Mouse (Mus musculus): ENCODE data around the gene Sltm.
"Not testable (repeated sequence)": the region's sequence is repeated elsewhere in the genome, so short reads cannot be mapped to it uniquely, and the experiment has no call there.

Sltm gene

DNA sequence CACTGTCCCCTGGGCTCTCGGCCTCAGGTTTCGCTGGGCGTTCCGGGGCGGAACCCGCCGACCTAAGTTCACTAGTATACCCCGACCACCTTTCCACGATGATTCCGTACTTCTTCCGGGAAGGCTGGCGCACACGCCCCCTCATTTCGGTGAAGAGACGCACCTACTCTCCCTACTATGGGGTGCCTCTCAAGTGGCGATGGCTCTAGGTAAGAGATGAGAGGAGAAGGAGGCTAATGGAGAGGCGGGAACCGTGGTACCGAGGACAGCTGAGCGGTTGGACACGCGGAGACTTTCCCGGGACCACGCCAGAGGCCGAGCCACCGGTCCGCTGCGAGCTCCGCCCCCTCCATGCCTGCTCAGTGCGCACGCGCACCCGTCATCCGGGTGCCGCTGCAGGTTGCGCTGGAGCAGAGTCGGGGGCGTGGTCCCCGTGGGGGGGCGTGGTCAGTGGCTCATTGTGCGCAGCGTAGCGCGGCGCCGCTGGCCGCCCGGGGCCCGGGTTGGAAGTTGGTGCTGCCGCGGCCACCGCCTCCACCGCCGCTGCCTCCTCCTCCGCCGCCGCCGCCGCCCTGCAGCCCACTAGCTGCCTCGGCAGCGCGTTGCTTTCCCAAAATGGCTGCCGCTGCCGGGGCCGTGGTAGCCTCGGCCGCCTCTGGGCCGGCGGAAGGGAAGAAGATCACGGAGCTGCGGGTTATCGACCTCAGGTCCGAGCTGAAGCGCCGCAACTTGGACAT lies at the start of gene Sltm:
Gene Sltm (plus strand): TSS at position 450 of the 737 bp plus-strand sequence.
- DNase-seq (ENCODE audit: low spot score in 2 of 2): peak; percentile 95 to 97

DNA sequence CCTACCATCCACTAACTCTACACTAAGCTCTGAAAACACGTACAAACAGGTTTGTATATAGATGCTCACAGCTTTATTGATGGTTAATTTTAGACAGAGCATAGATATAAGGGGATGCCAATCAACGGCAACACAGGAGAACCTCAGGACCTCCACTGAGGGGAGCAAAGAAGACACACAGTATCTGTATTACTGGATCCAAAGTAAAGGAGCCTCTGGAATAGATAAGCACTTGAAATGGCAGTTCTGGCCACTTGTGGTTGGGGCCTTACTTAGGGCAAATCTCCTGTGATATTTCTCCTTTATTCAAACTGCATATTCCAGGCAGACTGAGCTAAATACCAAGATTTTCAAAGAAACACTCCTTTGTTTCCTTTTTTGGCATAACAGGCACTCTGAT lies 49.5 kb upstream of the Sltm start:
- DNase-seq (ENCODE audit: low spot score in 2 of 2): no peak

DNA sequence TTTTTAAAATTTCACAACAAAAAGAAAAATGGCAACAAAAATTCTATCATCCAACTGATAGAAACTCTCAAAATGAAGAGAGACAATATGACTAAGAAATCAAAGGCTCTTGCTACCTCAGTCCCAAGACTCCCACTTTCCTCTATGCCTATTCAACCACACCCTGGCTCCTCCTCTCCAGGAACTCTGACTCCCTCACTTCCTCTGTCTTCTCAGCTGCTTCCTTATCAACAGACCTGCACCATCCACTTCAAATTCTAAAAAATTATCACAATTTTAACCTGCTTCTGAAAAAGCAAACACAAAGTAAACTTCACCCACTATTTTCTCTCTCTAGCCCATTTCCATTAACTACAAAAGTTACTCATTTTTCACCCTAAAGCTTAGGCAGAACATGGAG lies 45.6 kb upstream of the Sltm start:
- DNase-seq (ENCODE audit: low spot score in 2 of 2): no peak

GRCm38 (mm10) chr9:70502284-70503014 lies 40.1 kb upstream of the Sltm start:
- peak in 1 of 2 experiments; percentile 5 for DNase-seq (ENCODE audit: low spot score in 2 of 2)

GRCm38 (mm10) chr9:70503015-70503603 lies 39.4 kb upstream of the Sltm start:
- DNase-seq (ENCODE audit: low spot score in 2 of 2): no peak

- peak; percentile 94 to 96 for DNase-seq (ENCODE audit: low spot score in 2 of 2)
Measured at GRCm38 (mm10) chr9:70503626-70504041, 38.9 kb upstream of the Sltm start, which contains the start of gene Rnf111. TSS of gene Rnf111 (minus strand) at chr9:70503725.

GRCm38 (mm10) chr9:70506186-70506585 lies 36.4 kb upstream of the Sltm start:
- peak in 1 of 2 experiments; percentile 9 for DNase-seq (ENCODE audit: low spot score in 2 of 2)

DNA sequence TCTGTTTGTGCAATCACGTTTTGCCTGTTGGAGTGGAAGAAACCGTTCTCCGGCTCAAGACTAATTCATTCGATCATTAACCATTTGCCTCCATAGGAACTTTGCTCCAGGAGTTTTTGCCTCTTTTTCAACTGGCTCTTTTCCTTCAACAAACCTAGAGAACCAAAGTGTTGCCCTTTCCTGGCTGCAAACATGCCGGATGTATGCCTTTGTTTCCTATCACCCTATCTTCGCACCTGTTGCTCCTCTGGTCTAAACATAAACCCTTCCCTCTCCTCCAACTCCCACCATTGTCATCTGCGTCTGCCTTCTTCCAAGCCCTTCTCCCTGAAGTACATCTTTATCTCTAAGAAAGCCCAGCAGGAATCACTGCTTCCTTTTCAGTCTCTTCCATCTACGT lies 35.8 kb upstream of the Sltm start:
- no peak for DNase-seq (ENCODE audit: low spot score in 2 of 2)

DNA sequence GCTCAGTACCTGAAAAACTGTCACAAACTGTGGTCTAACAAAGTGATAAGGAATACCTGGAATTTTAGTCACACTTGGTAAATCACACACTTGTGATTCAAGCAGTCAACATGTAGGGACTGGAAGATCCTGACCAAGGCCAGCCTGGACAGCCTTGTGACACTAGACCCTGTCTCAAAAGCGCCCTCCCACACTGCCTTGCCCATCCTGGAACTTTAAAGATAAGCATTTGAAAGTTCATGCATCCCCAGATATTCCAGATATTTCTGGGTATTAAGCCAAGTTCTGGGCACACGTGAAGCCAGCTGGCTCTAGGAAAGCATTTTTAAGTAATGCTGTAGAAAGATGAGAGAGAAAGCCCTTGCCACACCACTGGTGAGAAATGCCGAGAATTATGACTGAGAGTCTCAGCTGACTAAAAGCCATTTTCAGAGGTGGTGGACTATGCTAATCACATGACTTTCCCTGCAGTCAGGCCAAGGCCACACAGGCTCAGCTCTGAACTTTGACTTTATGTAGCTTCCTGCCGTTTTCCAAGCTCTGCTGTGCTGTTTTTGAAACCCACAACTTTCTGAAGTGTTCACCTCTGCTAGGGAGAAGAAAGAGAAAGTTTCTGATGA lies 32.5 kb upstream of the Sltm start:
- DNase-seq (ENCODE audit: low spot score in 2 of 2): no peak

DNA sequence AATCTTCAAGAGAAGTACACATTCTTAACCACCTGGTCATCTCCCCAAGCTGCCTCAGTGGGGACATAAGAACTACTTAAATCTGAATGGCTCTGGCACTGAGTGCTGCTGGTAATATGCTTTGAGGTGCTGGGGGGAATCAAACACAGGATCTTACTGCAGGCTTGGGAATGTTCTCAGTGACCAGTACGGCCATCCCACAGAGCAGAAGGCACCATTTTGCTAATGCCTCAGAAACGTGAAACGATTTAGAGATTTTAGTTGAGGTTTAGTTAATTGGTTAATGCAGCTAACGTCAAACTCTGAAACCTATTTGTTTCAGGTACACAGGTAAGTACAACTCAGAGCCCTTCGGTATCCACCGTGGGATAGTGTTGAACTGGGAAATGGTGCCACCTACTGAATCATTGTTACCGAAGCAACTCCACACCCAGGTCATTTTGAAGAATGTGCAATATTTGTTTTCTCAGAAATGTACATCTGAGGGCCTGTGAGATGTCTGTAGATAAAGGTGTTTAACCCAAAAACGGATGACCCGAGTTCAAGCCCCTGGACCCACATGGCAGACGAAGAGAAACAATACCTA lies 31.5 kb upstream of the Sltm start:
- peak in 1 of 2 experiments; percentile 10 for DNase-seq (ENCODE audit: low spot score in 2 of 2)

GRCm38 (mm10) chr9:70511681-70512080 lies 30.9 kb upstream of the Sltm start:
- no peak for DNase-seq (ENCODE audit: low spot score in 2 of 2)

GRCm38 (mm10) chr9:70520651-70521050 lies 21.9 kb upstream of the Sltm start:
- DNase-seq (ENCODE audit: low spot score in 2 of 2): no peak

- no peak for DNase-seq (ENCODE audit: low spot score in 2 of 2)
Measured at GRCm38 (mm10) chr9:70523813-70524212, 18.7 kb upstream of the Sltm start.

- no peak for DNase-seq (ENCODE audit: low spot score in 2 of 2)
Measured at GRCm38 (mm10) chr9:70524366-70524765, 18.2 kb upstream of the Sltm start.

DNA sequence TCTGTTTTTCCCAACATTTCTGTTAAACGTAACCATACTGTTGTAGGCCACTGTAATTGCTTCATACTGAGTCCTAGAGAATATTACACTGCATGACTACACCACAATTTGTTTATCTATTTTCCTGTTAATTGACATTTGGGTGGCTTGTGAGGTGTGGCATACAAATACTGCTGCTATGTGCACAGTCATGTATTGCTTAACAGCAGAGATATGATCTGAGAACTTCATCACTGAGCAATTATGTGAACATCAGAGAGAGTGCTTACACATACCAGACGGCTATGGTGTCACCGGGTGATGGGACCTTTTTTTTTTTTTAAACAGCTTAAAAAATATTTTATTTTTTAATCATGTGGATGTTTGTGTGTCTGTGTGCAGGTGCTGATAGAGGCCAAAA lies 9.2 kb upstream of the Sltm start:
- no peak for DNase-seq (ENCODE audit: low spot score in 2 of 2)

DNA sequence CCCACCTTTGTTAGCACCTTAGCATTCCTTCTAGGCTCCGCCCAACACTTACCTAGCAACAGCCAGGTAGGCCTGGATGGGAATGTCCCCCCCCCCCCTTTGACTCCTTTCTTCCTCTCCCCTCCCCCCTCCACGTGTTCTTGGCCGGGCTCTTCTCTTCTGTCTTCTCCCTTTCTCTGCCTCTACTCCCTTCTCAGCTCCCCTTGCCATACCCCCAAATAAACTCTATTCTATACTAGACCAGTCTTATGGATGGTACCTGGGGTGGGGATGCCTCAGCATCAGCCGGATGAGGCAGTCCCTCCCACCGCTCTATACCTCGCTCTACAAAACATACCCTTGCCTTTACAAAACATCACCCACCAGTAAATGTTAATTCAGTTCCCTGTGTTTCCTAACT lies 970 bp upstream of the Sltm start:
- no peak for DNase-seq (ENCODE audit: low spot score in 2 of 2)

GRCm38 (mm10) chr9:70543048-70543880 lies 710 bp downstream of the Sltm start:
- DNase-seq (ENCODE audit: low spot score in 2 of 2): no peak

DNA sequence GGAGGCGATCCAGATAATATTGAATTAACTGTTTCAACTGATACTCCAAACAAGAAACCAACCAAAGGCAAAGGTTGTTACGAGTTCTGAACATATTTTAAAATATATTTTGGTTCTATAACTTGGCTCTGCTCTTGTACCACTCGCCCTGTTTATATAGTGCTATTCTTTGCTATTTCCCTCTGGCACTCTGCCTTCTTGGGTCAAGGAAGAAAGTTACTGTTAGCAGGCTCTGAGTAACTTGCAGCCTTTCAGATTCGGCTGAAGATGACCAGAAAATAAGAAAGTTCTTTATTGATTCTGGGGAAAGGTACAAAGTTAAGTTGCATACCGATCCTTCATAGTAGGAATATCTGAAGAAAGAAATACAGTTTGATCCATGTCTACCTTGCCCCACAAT lies 1.4 kb downstream of the Sltm start:
- no peak for DNase-seq (ENCODE audit: low spot score in 2 of 2)

DNA sequence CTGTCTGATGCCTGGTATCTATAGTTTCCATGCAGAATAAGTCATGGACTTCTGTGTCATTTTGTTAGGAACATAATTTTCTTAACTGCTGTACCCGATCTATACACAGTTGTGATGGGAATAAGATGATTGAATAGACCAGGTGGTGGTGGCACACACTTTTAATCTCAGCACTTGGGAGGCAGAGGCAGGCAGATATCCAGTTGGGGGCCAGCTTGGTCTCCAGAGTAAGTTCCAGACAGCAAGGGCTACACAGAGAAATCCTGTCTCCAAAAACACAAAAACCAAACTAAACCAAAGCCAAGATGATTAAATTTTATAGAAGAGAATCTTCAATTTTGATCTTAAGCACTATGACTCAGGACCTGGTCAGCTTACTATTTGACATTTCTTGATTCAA lies 2.3 kb downstream of the Sltm start:
- no peak for DNase-seq (ENCODE audit: low spot score in 2 of 2)

GRCm38 (mm10) chr9:70546576-70546975 lies 4.0 kb downstream of the Sltm start:
- not testable (repeated sequence) for DNase-seq (ENCODE audit: low spot score in 2 of 2)

- DNase-seq (ENCODE audit: low spot score in 2 of 2): no peak
Measured at GRCm38 (mm10) chr9:70548304-70548703, 5.8 kb downstream of the Sltm start.

Measured in natural killer cell, adult 2 months (primary cell).